Mouse (Mus musculus) 3134 (cell line): ENCODE data around the gene Mybbp1a.
A peak's percentile ranks its signal among the peaks of the same experiment; 100 is the strongest.

Experiments
- DNase-seq: peaks from one replicate; pipeline ENCODE4 v3.0.0-alpha.2; 2011; ENCODE audit warnings: low spot score; ENCODE audit not compliant: insufficient read length; ENCODE audit errors: extremely low read depth

The Mybbp1a gene

GRCm38 (mm10) chr11:72440965-72441664 is at the start of gene Mybbp1a:
Gene Mybbp1a (plus strand): TSS chr11:72441355.
- peak; percentile 97 for DNase-seq

- no peak for DNase-seq
Measured at GRCm38 (mm10) chr11:72393243-72393642, 47.9 kb upstream of the Mybbp1a start.

GRCm38 (mm10) chr11:72393669-72394068 is 47.5 kb upstream of the Mybbp1a start:
- DNase-seq, result no peak

GRCm38 (mm10) chr11:72394694-72395093 is 46.5 kb upstream of the Mybbp1a start:
- DNase-seq, result no peak

GRCm38 (mm10) chr11:72395652-72396051 is 45.5 kb upstream of the Mybbp1a start:
- DNase-seq, result no peak

- DNase-seq, result no peak
Measured at GRCm38 (mm10) chr11:72396621-72397020, 44.5 kb upstream of the Mybbp1a start.

GRCm38 (mm10) chr11:72397072-72397471 is 44.1 kb upstream of the Mybbp1a start:
- DNase-seq, result no peak

GRCm38 (mm10) chr11:72397811-72398525 is 43.2 kb upstream of the Mybbp1a start:
- DNase-seq, result no peak

GRCm38 (mm10) chr11:72401068-72401467 is 40.1 kb upstream of the Mybbp1a start:
- no peak for DNase-seq

GRCm38 (mm10) chr11:72402017-72402416 is 39.1 kb upstream of the Mybbp1a start:
- DNase-seq, result no peak

DNA sequence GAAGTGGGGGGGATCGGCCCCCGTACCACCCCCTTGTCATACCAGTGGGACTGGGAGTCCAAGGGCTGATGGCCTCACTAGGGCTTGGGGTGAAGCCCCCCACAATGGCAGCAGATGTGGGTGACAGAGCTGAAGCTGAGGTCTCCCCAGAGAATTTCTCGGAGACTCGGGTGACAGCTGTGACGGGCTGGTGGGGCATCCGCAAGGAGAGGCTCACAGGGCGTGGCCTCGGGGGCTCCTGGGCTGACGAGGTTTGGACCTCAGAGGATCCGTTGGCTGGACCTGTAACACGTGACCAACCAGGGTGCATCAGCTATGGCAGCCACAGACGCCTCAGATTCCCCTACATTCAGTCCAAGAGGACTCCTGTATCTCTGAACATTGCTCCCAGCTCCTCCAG is 38.2 kb upstream of the Mybbp1a start:
- DNase-seq, result no peak

- no peak for DNase-seq
Measured at GRCm38 (mm10) chr11:72405532-72405931, 35.6 kb upstream of the Mybbp1a start.

DNA sequence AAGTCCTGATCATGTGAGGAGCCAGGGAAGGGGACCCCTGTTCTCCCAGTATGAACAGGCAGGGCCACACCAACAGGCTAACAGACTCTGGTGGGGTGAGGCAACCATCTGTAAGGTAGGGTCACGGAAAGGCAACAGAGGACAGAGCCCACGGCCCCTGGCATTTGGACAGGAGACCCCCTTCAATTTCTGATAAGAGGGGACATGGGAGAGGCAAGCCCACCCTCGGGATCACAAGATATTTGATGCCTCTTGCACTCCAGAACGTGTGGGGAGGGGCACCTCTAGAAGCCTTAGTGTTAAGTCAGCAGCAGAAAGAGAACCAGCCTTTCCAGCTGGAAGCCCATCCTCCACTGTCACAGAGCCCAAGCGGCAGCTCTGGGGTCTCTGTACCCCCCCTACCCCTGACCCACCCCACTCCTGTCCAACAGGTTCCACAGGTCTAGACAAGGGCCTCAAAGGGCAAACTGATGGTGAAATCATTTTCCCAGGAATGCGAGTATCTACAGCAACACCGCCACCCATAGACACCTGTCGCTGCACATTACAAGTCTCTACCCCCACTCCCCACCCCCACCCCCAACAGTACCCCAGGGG is 35.0 kb upstream of the Mybbp1a start:
- no peak for DNase-seq

DNA sequence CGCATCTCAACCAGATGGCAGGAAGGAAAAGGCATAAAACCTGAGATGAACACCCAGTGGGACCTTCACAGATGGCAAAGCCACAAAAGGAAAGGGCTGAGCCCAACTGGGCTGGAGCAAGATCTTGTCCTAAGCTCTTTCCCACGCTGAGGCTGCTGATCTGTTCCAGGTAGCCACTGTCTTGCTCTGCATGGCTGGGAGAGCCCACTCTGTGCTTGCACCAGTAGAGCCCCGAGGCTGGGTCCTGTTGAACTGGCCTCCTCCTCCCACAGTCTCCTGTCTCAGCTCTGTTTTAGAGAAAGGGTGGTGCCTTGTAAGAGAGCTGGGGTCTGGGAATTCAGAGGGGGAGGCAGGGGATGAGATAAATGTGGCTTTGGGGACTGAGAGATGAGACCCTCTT is 34.1 kb upstream of the Mybbp1a start:
- DNase-seq, result no peak

GRCm38 (mm10) chr11:72407574-72407973 is 33.6 kb upstream of the Mybbp1a start:
- no peak for DNase-seq

GRCm38 (mm10) chr11:72408451-72409170 is 32.5 kb upstream of the Mybbp1a start:
- no peak for DNase-seq

DNA sequence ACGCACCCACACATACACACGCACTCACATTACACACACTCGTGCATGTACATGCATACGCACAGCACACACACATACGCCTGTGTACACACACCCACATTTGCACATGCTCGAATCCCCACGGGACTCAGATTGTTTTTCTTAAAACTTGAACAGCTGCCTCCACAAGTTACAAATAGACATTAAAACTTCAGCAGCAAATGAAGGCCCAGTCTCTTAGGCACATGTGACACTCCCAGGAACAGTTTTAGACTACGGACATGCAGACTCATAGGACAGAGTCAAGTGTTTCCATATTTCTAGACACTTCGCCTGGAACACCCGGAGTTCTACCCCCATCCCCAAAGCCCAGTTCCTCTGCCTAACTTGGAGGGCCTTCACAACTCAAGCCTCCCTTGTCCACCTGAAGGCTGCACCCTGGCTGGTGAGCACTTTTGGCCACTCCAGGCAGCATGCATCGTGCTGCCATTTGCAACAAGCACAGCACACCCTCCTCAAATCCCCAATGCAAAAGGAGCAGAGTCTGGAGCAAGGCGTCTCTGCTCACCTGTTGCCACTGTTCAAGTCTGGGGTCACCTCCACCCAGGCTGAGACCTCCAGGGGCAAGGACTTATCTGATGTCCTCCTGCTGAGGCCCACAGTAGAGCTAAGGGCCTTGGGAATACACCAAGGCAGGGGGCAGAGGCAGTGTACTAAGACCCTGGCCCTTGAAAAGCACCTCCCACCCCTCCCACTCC is 31.3 kb upstream of the Mybbp1a start:
- no peak for DNase-seq

- DNase-seq, result no peak
Measured at GRCm38 (mm10) chr11:72410521-72411092, 30.5 kb upstream of the Mybbp1a start.

DNA sequence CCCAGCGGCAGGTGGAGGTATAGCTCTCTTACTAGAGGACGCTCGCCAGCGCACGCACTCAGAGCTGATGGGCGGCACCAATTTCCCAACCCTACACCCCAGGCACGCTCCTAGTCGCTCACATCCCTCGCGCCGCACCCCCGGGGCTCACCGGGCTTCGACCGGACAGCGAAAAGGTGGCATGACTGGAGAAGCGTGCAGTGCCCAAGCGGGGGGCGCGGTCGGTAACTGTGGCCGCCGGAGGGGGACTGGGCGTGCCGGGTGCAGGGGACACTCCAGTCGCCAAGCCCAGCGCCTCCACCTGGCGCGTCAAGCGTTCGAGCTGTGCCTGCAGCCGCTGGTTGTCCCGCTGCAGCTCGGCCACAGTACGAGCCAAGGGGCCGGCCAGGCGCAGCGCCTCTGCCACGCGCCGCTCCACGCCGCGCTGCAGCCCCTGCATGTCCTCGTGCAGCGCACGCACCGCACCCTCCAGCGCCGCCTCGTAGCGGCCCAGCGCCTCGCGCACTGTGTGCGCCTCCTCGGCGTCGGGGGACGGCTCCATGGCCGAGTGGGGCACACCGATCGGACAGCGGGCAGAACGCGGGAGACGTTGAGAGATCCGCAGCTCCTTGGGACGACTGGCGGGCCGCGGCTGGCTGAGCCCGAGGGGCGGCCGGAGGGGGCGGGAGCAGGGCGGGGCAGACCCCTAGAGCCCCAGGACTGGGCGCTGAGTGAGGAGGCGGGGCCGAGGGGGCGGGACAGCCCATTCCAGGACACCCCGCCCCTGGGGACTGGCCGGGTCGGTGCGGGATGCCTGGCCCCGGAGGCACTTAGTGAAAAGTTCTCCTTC is 29.8 kb upstream of the Mybbp1a start, which contains the start of gene Smtnl2:
Gene Smtnl2 (minus strand): TSS at position 621 of the 829 bp plus-strand sequence.
- DNase-seq, result no peak
